Mouse (Mus musculus) heart, postnatal 0 days (tissue): ENCODE results near the gene Gm49380.

Experiments used
- CTCF ChIP-seq: IDR thresholded peaks from 2 replicates; pipeline ENCODE4 v1.5.1; 2016; ENCODE audit warnings: antibody characterized with exemption, control low read depth, low read depth
- EP300 ChIP-seq: IDR thresholded peaks from 2 replicates; pipeline ENCODE4 v1.6.1; 2016; ENCODE audit warnings: antibody characterized with exemption, low read depth

GRCm38 (mm10) chr9:44083392-44084121, 29.7 kb downstream of the Gm49380 start:
- peak; percentile 18; the same call in 1 of the 2 replicates for TF ChIP-seq EP300
- no peak for TF ChIP-seq CTCF
